Mouse (Mus musculus) intestine, postnatal 0 days (tissue): ENCODE measurements around the gene Cyfip2. TPM values are rescaled to one million over a fixed set of nuclear protein-coding genes. Genes with fewer than 3 reads are reported as not detected.

Experiments
- ATAC-seq: fragments of 200-750 bp; cut with Nextera tagmentation; 2 replicates; pipeline ENCODE4 v1.8.0; 2017; ENCODE audit warnings: mild to moderate bottlenecking, moderate TSS enrichment, moderate library complexity
- H3K27ac ChIP-seq: fragments of 300-500 bp; sonication (generic); 2 replicates; pipeline ENCODE4 v1.5.1; 2014; ENCODE audit warnings: mild to moderate bottlenecking, low read depth, low read length, moderate library complexity
- H3K27me3 ChIP-seq: fragments of 300-500 bp; sonication (generic); replicated peaks from 2 replicates; pipeline ENCODE4 v1.6.1; 2014; ENCODE audit warnings: low read length, mixed read lengths; ENCODE audit not compliant: control insufficient read depth, insufficient read depth
- H3K36me3 ChIP-seq: fragments of 300-500 bp; sonication (generic); 2 replicates; pipeline ENCODE4 v1.6.1; 2014; ENCODE audit warnings: mild to moderate bottlenecking, moderate library complexity; ENCODE audit not compliant: control insufficient read depth, insufficient read depth
- H3K4me1 ChIP-seq: fragments of 300-500 bp; sonication (generic); replicated peaks from 2 replicates; pipeline ENCODE4 v1.6.1; 2014; ENCODE audit warnings: antibody characterized with exemption, low read length, mixed read lengths; ENCODE audit not compliant: control insufficient read depth, insufficient read depth
- H3K4me2 ChIP-seq: fragments of 300-500 bp; sonication (generic); replicated peaks from 2 replicates; pipeline ENCODE4 v1.6.1; 2014; ENCODE audit warnings: low read depth, mild to moderate bottlenecking, moderate library complexity
- H3K4me3 ChIP-seq: fragments of 300-500 bp; sonication (generic); 2 replicates; pipeline ENCODE4 v1.5.1; 2014; ENCODE audit warnings: low read depth, low read length
- H3K9ac ChIP-seq: fragments of 300-500 bp; sonication (generic); 2 replicates; pipeline ENCODE4 v1.6.1; 2014; ENCODE audit warnings: mild to moderate bottlenecking, low read depth, low read length
- H3K9me3 ChIP-seq: fragments of 300-500 bp; sonication (generic); 2 replicates; pipeline ENCODE4 v1.6.1; 2016; ENCODE audit warnings: mixed run types; ENCODE audit not compliant: control insufficient read depth
- CTCF ChIP-seq: sonication (generic); IDR thresholded peaks from 2 replicates; pipeline ENCODE4 v1.5.1; 2016; ENCODE audit warnings: low read depth, mild to moderate bottlenecking, control low read depth, antibody characterized with exemption, moderate library complexity
- WGBS: fragments of 180-500 bp; shearing (Covaris S2); extraction: QIAGEN DNeasy Blood & Tissue Kit; methylation state at CpG from one replicate; pipeline ENCODE4 v1.1.7; 2014; 5-methylcytosine and 5-hydroxymethylcytosine counted together
- polyA plus RNA-seq: library from polyadenylated mRNA; unstranded; fragments of >200 nt; fragmentation: Nextera tagmentation; extraction: Ambion mirVana; gene quantifications from 2 replicates; pipeline ENCODE4 v1.2.1, GENCODE M21; 2015

Cyfip2 gene
- polyA plus RNA-seq, result 1.9 and 2.0 TPM in 2 replicates

GRCm38 (mm10) chr11:46312523-46313035, at the start of gene Cyfip2:
TSS of gene Cyfip2 (minus strand) at chr11:46312859.
- peak within 1 kb of the TSS; percentile 43; the same call in 1 of the 2 replicates for H3K9ac ChIP-seq
- H3K27ac ChIP-seq, result no peak within 1 kb of the TSS
- H3K4me2 ChIP-seq, result peak within 1 kb of the TSS; percentile 94
- peak within 1 kb of the TSS; percentile 54 for H3K4me3 ChIP-seq
- no peak for TF ChIP-seq CTCF
- ATAC-seq, result no peak
- H3K9me3 ChIP-seq, result no peaks in the 10 kb centered on the region
- 8% methylated on average over 12 of the region's 14 CpGs for WGBS
- peaks cover 11% of the 10 kb centered on the region for H3K27me3 ChIP-seq
- H3K4me1 ChIP-seq, result no peaks in the 10 kb centered on the region
- no peaks in the 10 kb centered on the region for H3K36me3 ChIP-seq

DNA sequence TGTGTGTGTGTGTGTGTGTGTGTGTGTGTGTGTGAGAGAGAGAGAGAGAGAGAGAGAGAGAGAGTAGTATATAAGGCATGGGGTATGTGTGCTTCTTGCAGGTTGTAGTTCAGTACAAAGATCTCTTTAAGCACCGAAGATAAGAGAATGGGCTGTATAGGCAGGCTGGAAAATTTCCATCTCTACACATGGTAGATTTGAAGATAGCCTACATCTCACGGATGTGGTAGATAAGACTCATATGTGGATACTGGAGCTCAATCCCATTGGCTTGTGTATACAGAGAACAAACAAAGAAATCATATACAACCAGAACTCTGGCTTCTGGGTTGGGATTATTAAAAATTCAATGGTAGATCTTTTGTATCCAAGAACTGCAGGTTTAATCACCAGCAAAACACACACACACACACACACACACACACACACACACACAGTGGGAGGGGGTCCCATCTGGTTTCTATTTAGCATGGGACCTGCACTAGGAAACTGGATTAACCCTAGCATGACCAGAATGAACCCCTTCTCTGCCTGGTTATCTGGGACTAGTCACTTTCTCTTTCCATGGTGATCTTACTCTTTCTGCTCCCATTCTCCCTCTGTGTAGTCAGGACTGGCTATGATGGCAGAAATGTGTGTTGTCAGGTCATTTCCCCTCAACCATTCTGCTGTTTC, 48.5 kb upstream of the Cyfip2 start:
- no peak overlapping the region for H3K4me3 ChIP-seq
- no peak for ATAC-seq
- no peak overlapping the region for H3K27ac ChIP-seq
- no peaks in the 10 kb centered on the region for H3K9me3 ChIP-seq
- TF ChIP-seq CTCF, result no peak
- H3K4me1 ChIP-seq, result no peaks in the 10 kb centered on the region
- no peaks in the 10 kb centered on the region for H3K36me3 ChIP-seq
- no peaks in the 10 kb centered on the region for H3K27me3 ChIP-seq
- WGBS, result 69% methylated on average over 2 of the region's 2 CpGs
- no peak overlapping the region for H3K4me2 ChIP-seq
- no peak overlapping the region for H3K9ac ChIP-seq

DNA sequence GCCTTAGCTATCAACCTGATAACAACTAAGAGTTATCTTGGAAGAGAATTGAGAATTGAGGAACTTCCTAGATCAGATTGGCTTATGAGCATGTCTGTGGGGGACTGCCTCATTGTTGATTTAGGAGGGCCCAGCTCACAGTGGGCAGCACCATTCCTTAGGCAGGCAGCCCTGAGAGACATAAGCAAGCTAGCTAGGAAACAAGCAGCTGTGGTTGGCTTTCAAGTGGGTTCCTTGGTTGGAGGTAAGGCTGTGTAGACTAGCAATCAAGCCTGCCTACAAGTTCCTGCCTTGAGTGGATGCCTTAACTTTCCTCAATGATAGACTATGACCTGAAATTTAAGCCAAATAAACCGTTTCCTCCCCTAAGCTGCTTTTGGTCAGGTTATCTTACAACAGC, 45.7 kb upstream of the Cyfip2 start:
- Histone ChIP-seq H3K27ac (no peak overlapping the region), H3K4me1 (no peaks in the 10 kb centered on the region), H3K36me3 (no peaks in the 10 kb centered on the region), H3K27me3 (no peaks in the 10 kb centered on the region), H3K9ac (no peak overlapping the region), H3K4me2 (no peak overlapping the region), H3K4me3 (no peak overlapping the region), H3K9me3 (no peaks in the 10 kb centered on the region)
- 66% methylated on average over 1 of the region's 1 CpGs for WGBS
- ATAC-seq, result no peak
- TF ChIP-seq CTCF, result no peak

- WGBS, result 54% methylated on average over 2 of the region's 2 CpGs
- Histone ChIP-seq H3K4me1 (no peaks in the 10 kb centered on the region), H3K4me3 (no peak overlapping the region), H3K9me3 (no peaks in the 10 kb centered on the region), H3K27me3 (no peaks in the 10 kb centered on the region), H3K9ac (no peak overlapping the region), H3K36me3 (no peaks in the 10 kb centered on the region), H3K27ac (no peak overlapping the region), H3K4me2 (no peak overlapping the region)
- ATAC-seq, result no peak
- TF ChIP-seq CTCF, result no peak
Measured at GRCm38 (mm10) chr11:46349681-46350410, 37.2 kb upstream of the Cyfip2 start.

GRCm38 (mm10) chr11:46348416-46348815, 35.8 kb upstream of the Cyfip2 start:
- ATAC-seq, result no peak
- H3K36me3 ChIP-seq, result no peaks in the 10 kb centered on the region
- H3K27ac ChIP-seq, result no peak overlapping the region
- H3K9ac ChIP-seq, result no peak overlapping the region
- H3K4me2 ChIP-seq, result no peak overlapping the region
- no peaks in the 10 kb centered on the region for H3K27me3 ChIP-seq
- TF ChIP-seq CTCF, result no peak
- H3K9me3 ChIP-seq, result no peaks in the 10 kb centered on the region
- no peaks in the 10 kb centered on the region for H3K4me1 ChIP-seq
- no peak overlapping the region for H3K4me3 ChIP-seq
- WGBS, result 79% methylated on average over 3 of the region's 3 CpGs

DNA sequence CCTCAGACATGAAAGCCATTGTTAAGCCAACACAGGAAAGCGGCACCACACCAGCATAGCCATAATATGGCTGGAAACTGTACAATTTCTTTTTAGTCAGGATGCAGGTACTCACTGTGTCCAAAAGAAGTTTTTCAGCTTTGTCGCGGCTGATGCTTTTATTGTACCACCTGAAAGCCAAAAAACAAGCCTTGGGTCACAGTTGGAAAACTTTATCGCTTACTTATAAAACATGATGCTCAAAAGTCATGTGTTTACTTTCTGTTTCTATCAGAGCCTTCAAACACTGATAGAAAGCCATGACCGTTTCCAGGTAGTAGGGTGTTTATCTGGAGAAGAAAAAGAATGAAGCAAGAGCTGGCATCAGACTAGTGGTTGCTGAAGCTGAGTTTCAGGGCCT, 35.1 kb upstream of the Cyfip2 start:
- no peaks in the 10 kb centered on the region for H3K36me3 ChIP-seq
- no peak overlapping the region for H3K27ac ChIP-seq
- no peak for TF ChIP-seq CTCF
- no peak overlapping the region for H3K9ac ChIP-seq
- no peaks in the 10 kb centered on the region for H3K4me1 ChIP-seq
- no peak for ATAC-seq
- H3K9me3 ChIP-seq, result no peaks in the 10 kb centered on the region
- H3K4me2 ChIP-seq, result no peak overlapping the region
- WGBS, result 71% methylated on average over 5 of the region's 5 CpGs
- no peak overlapping the region for H3K4me3 ChIP-seq
- H3K27me3 ChIP-seq, result no peaks in the 10 kb centered on the region
